14 mouse cellular contexts compared by ENCODE assay signal in genomic region chr3:43030411-43030991, GRCm38 (mm10).
"Had no signal": no experiment of that assay in that cellular context is flagged by ENCODE, and none has a peak within 500 bp of the region (broad histone marks: within the 10 kb centered on the region; RNA-seq: fewer than 3 reads in every experiment).

No protein-coding gene starts in this region.

- H3K4me1 ChIP-seq: liver, embryonic 13.5 days; neural tube, embryonic 12.5 days; neural tube, embryonic 15.5 days had no signal

- H3K36me3 ChIP-seq: liver, embryonic 13.5 days; neural tube, embryonic 12.5 days; neural tube, embryonic 15.5 days had no signal

- DNase-seq: kidney, postnatal 36 days; layer of hippocampus, postnatal 36 days; liver, embryonic 13.5 days; lung, adult 2 months; lung, postnatal 14 days; lung, postnatal 4 days; midbrain, embryonic 14.5 days; thymus, adult 18-20 months; thymus, postnatal 36 days had no signal

- H3K4me3 ChIP-seq: left cerebral cortex, adult 2 months; liver, embryonic 13.5 days; neural tube, embryonic 12.5 days; neural tube, embryonic 15.5 days had no signal

- H3K9ac ChIP-seq: liver, embryonic 13.5 days; neural tube, embryonic 12.5 days; neural tube, embryonic 15.5 days had no signal

- H3K4me2 ChIP-seq: liver, embryonic 13.5 days; midbrain, embryonic 11.5 days; neural tube, embryonic 12.5 days; neural tube, embryonic 15.5 days had no signal

- H3K9me3 ChIP-seq: liver, embryonic 13.5 days; neural tube, embryonic 12.5 days; neural tube, embryonic 15.5 days had no signal

- H3K27ac ChIP-seq: kidney, postnatal 0 days; left cerebral cortex, adult 2 months; liver, embryonic 13.5 days; neural tube, embryonic 12.5 days; neural tube, embryonic 15.5 days had no signal

- H3K27me3 ChIP-seq: liver, embryonic 13.5 days; neural tube, embryonic 12.5 days; neural tube, embryonic 15.5 days had no signal
